Mouse (Mus musculus) CH12.LX (cell line): ENCODE measurements around the gene Shtn1. TPM values are rescaled to one million over a fixed set of nuclear protein-coding genes. Genes with fewer than 3 reads are reported as not detected.

Experiments
- DNase-seq: peaks from one replicate; pipeline ENCODE4 v3.0.0-alpha.2; 2013; ENCODE audit errors: extremely low read depth
- H3K27ac ChIP-seq: 2 replicates; pipeline ENCODE4 v1.5.1; 2012; ENCODE audit warnings: low read depth, mild to moderate bottlenecking, control low read depth, moderate library complexity; ENCODE audit not compliant: insufficient read depth
- H3K27me3 ChIP-seq: replicated peaks from 2 replicates; pipeline ENCODE3; 2012; ENCODE audit warnings: inconsistent platforms
- H3K36me3 ChIP-seq, 2 experiments: replicated peaks in 1 of 2; 2 replicates each; pipeline versions ENCODE3 to v1.6.1; 2012; ENCODE audit warnings: inconsistent platforms in 1 of 2, low read length in 1 of 2, mild to moderate bottlenecking in 1 of 2, mixed read lengths in 1 of 2, moderate library complexity in 1 of 2; ENCODE audit not compliant: control insufficient read depth in 1 of 2, insufficient read depth in 1 of 2
- H3K4me1 ChIP-seq, 2 experiments: 2 replicates each; pipeline ENCODE4 v1.6.1; 2012; ENCODE audit warnings: inconsistent platforms in 1 of 2, moderate library complexity in 1 of 2; ENCODE audit not compliant: insufficient read depth in 2 of 2, control insufficient read depth in 1 of 2
- H3K4me2 ChIP-seq: 2 replicates; pipeline ENCODE4 v1.6.1; 2012; ENCODE audit warnings: low read depth, mild to moderate bottlenecking, control low read depth; ENCODE audit not compliant: poor library complexity, insufficient read depth, severe bottlenecking
- H3K4me3 ChIP-seq, 3 experiments: fragments of 150-350 bp in 1 of 3; sonication (generic) in 1 of 3; replicated peaks in 1 of 3; 2 replicates each; pipeline versions ENCODE3 to v1.5.1; 2011 to 2012; ENCODE audit warnings: low read depth in 2 of 3, low read length in 2 of 3, mild to moderate bottlenecking in 2 of 3, moderate library complexity in 2 of 3, control low read depth in 1 of 3, improper control_type of control experiment in 1 of 3, inconsistent platforms in 1 of 3, mixed read lengths in 1 of 3; ENCODE audit not compliant: poor library complexity in 1 of 3
- H3K79me2 ChIP-seq: replicated peaks from 2 replicates; pipeline ENCODE4 v1.6.1; 2012; ENCODE audit warnings: mild to moderate bottlenecking, moderate library complexity; ENCODE audit not compliant: control insufficient read depth, poor library complexity, insufficient read depth, severe bottlenecking; ENCODE audit errors: extremely low read depth
- H3K9ac ChIP-seq: 2 replicates; pipeline ENCODE4 v1.6.1; 2012; ENCODE audit warnings: low read depth, mild to moderate bottlenecking, control low read depth, moderate library complexity; ENCODE audit not compliant: insufficient read depth
- H3K9me3 ChIP-seq: replicated peaks from 2 replicates; pipeline ENCODE3; 2012; ENCODE audit warnings: low read length, inconsistent platforms, mixed read lengths
- CTCF ChIP-seq, 2 experiments: IDR thresholded peaks in 1 of 2; conservative IDR thresholded peaks in 1 of 2; 2 replicates each; pipeline ENCODE4 v1.5.1; 2011 to 2012; ENCODE audit warnings: low read depth in 2 of 2, low read length in 2 of 2, improper control_type of control experiment in 1 of 2, inconsistent platforms in 1 of 2, mild to moderate bottlenecking in 1 of 2, moderate library complexity in 1 of 2
- E2F4 ChIP-seq: IDR thresholded peaks from 2 replicates; pipeline ENCODE4 v1.6.1; 2011; ENCODE audit warnings: low read depth, low read length, improper control_type of control experiment; ENCODE audit not compliant: insufficient replicate concordance
- ELF1 ChIP-seq: IDR thresholded peaks from 2 replicates; pipeline ENCODE4 v1.6.1; 2014; ENCODE audit warnings: low read depth, mild to moderate bottlenecking, inconsistent platforms, low read length, improper control_type of control experiment
- ETS1 ChIP-seq: conservative IDR thresholded peaks from 2 replicates; pipeline ENCODE4 v1.6.1; 2012; ENCODE audit warnings: low read depth, mild to moderate bottlenecking, inconsistent platforms, low read length, improper control_type of control experiment, moderate library complexity
- GABPA ChIP-seq: IDR thresholded peaks from 2 replicates; pipeline ENCODE4 v1.6.1; 2012; ENCODE audit warnings: low read depth, low read length, improper control_type of control experiment, inconsistent platforms; ENCODE audit not compliant: insufficient replicate concordance
- JUN ChIP-seq: IDR thresholded peaks from 2 replicates; pipeline ENCODE4 v1.6.1; 2011; ENCODE audit warnings: low read depth, mild to moderate bottlenecking, low read length, improper control_type of control experiment, moderate library complexity; ENCODE audit not compliant: insufficient read depth
- MAX ChIP-seq: IDR thresholded peaks from 2 replicates; pipeline ENCODE4 v1.6.1; 2011; ENCODE audit warnings: low read length, improper control_type of control experiment
- MAZ ChIP-seq: IDR thresholded peaks from 2 replicates; pipeline ENCODE4 v1.6.1; 2012; ENCODE audit warnings: low read depth, mild to moderate bottlenecking, inconsistent platforms, low read length, improper control_type of control experiment, moderate library complexity
- MEF2A ChIP-seq: IDR thresholded peaks from 2 replicates; pipeline ENCODE4 v1.6.1; 2014; ENCODE audit warnings: low read depth, mild to moderate bottlenecking, inconsistent platforms, low read length, improper control_type of control experiment, borderline replicate concordance
- NELFE ChIP-seq: IDR thresholded peaks from 2 replicates; pipeline ENCODE4 v1.6.1; 2011; ENCODE audit warnings: low read depth, low read length, improper control_type of control experiment
- RAD21 ChIP-seq: IDR thresholded peaks from 2 replicates; pipeline ENCODE4 v1.6.1; 2011; ENCODE audit warnings: low read depth, mild to moderate bottlenecking, low read length, improper control_type of control experiment, moderate library complexity
- RCOR1 ChIP-seq: conservative IDR thresholded peaks from 2 replicates; pipeline ENCODE4 v1.6.1; 2012; ENCODE audit warnings: low read depth, mild to moderate bottlenecking, inconsistent platforms, low read length, improper control_type of control experiment
- SIN3A ChIP-seq: IDR thresholded peaks from 2 replicates; pipeline ENCODE4 v1.6.1; 2012; ENCODE audit warnings: low read length, improper control_type of control experiment, inconsistent platforms
- TBP ChIP-seq: conservative IDR thresholded peaks from 2 replicates; pipeline ENCODE4 v1.6.1; 2011; ENCODE audit warnings: low read depth, low read length, improper control_type of control experiment
- UBTF ChIP-seq: IDR thresholded peaks from 2 replicates; pipeline ENCODE4 v1.6.1; 2012; ENCODE audit warnings: low read depth, mild to moderate bottlenecking, inconsistent platforms, low read length, improper control_type of control experiment, moderate library complexity
- USF1 ChIP-seq: IDR thresholded peaks from 2 replicates; pipeline ENCODE4 v1.6.1; 2014; ENCODE audit warnings: low read depth, mild to moderate bottlenecking, inconsistent platforms, low read length, improper control_type of control experiment
- USF2 ChIP-seq: conservative IDR thresholded peaks from 2 replicates; pipeline ENCODE4 v1.6.1; 2011; ENCODE audit warnings: low read depth, low read length, improper control_type of control experiment
- ZKSCAN1 ChIP-seq: IDR thresholded peaks from 2 replicates; pipeline ENCODE4 v1.6.1; 2012; ENCODE audit warnings: low read depth, inconsistent platforms, low read length, improper control_type of control experiment, borderline replicate concordance
- ZMIZ1 ChIP-seq: IDR thresholded peaks from 2 replicates; pipeline ENCODE4 v1.6.1; 2012; ENCODE audit warnings: low read depth, mild to moderate bottlenecking, inconsistent platforms, low read length, improper control_type of control experiment
- dilution Hi-C: fragments of 300-500 bp; cut with MboI; formaldehyde crosslinking; loops from 2 replicates; pipeline ENCODE4 v1.14.3; 2020; ENCODE audit warnings: low sequenced_read_pairs; ENCODE audit not compliant: extremely low pct_unique_long_range_greater_than_20kb, extremely low pct_ligation_motif_present
- in situ Hi-C: fragments of 300-500 bp; cut with MboI; formaldehyde crosslinking; loops from 3 replicates; pipeline ENCODE4 v1.14.3; 2019; ENCODE audit warnings: low sequenced_read_pairs, low pct_ligation_motif_present, low pct_unique_long_range_greater_than_20kb, mixed read lengths
- polyA plus RNA-seq: library from polyadenylated mRNA; unstranded; fragments of >175 nt; gene quantifications from 2 replicates; pipeline ENCODE4 v1.2.1, GENCODE M21; 2012; ENCODE audit warnings: low read depth; ENCODE audit not compliant: insufficient read length
- total RNA-seq, 2 experiments: library from RNA; depleted of rRNA; stranded (reverse); fragments of 300-350 nt in 1 of 2; fragments of >200 nt in 1 of 2; gene quantifications; 2 replicates each; pipeline ENCODE4 v1.2.3; 2012 to 2014

Gene Shtn1
- total and polyA plus RNA-seq, 3 experiments, result 6.4 to 20.9 (median 12.1) TPM

DNA sequence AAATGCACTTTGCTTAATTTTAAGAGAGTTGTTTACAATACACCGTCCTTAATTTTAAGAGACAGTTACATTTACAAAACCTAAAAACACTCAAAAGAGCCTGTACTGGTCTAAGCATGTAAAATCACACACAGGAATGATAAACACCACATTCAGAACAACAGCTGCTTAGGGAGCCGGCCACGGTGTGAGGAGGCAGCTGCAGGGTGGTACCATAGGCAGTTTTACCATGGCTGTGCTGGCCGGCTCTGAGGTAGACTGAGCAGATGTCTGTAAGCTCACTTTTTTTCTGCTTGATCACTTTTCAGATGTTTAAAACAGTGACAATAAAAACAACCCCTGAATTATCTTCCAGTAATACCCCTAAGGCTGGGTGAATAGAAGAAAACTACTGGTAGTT is 42.7 kb downstream of the Shtn1 start:
- Histone ChIP-seq H3K27ac (no peak overlapping the region), H3K4me3 (no peak overlapping the region), H3K79me2 (no peaks in the 10 kb centered on the region), H3K9ac (no peak overlapping the region), H3K9me3 (no peaks in the 10 kb centered on the region), H3K4me1 (peaks cover 2 to 9% of the 10 kb centered on the region in 2 experiments; a peak in 2 of 4 replicates), H3K4me2 (no peak overlapping the region), H3K36me3 (peaks cover 23 to 59% of the 10 kb centered on the region in 2 experiments), H3K27me3 (no peaks in the 10 kb centered on the region)
- in situ Hi-C loops, result no loop called here
- TF ChIP-seq JUN (no peak), E2F4 (no peak), ZKSCAN1 (no peak), CTCF (conservative IDR thresholded peaks at IDR 0.05 in 1 of 2, IDR thresholded peaks at IDR 0.05 in 1 of 2; ENCODE audit: low read depth in 2 of 2, low read length in 2 of 2) (no peak)
- DNase-seq, result no peak
- dilution Hi-C loops, result no loop called here

DNA sequence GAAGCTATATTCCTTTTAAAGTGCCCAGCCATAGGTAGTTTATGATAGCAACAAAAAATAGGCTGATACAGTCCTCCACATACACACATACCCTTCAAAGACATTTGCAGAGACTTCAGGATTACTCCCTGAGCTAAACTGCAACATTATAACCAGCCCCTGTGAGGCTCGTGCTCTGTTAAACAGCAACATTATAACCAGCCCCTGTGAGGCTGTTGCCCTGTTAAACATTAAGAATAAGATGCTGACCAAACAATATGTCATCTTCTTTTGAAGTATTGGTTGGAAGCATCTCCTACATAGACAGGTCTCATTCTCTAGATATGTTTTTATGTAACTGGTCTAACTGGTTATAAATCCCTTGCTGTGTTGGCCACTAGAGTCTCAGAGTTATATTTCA is 45.7 kb downstream of the Shtn1 start:
- H3K79me2 ChIP-seq, result no peaks in the 10 kb centered on the region
- H3K9me3 ChIP-seq, result no peaks in the 10 kb centered on the region
- H3K4me3 ChIP-seq, result no peak overlapping the region
- H3K4me2 ChIP-seq, result no peak overlapping the region
- dilution Hi-C loops (no loop called here), in situ Hi-C loops (no loop called here)
- no peak overlapping the region for H3K9ac ChIP-seq
- H3K4me1 ChIP-seq, result peaks cover 5 to 11% of the 10 kb centered on the region in 2 experiments; a peak in 3 of 4 replicates
- TF ChIP-seq MAZ, result no peak
- no peak for TF ChIP-seq ELF1
- TF ChIP-seq MEF2A, result no peak
- no peak for TF ChIP-seq NELFE
- no peak for TF ChIP-seq JUN
- TF ChIP-seq, all 38 proteins: peak for 0
- DNase-seq, result no peak
- peaks cover 22 to 67% of the 10 kb centered on the region in 2 experiments for H3K36me3 ChIP-seq
- H3K27me3 ChIP-seq, result no peaks in the 10 kb centered on the region
- H3K27ac ChIP-seq, result no peak overlapping the region

DNA sequence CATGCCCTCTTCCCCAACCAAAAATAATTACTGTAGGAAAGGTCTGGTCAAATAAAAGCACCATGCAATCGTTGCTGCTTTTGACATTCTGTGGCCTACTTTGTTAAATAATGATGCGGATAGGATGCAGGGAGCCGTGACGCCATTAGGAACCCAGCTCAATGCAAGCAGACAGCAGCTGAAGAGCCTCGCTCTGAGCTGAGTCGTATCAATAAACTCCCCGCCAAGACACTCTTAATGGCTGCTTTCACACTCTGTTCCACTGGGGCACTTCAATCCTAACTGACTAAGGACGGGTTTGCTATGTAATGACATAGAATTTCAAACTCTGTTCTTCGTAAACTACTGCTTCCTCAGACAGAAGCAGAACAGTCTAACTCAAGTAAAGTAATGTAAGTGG is 46.9 kb downstream of the Shtn1 start:
- dilution Hi-C loops (no loop called here), in situ Hi-C loops (no loop called here)
- H3K9me3 ChIP-seq, result no peaks in the 10 kb centered on the region

More for the DNA sequence above, 46.9 kb downstream of the Shtn1 start:
- H3K4me1 ChIP-seq, result peaks cover 7 to 13% of the 10 kb centered on the region in 2 experiments; a peak in 3 of 4 replicates
- no peak overlapping the region for H3K4me2 ChIP-seq
- no peak overlapping the region for H3K27ac ChIP-seq
- no peaks in the 10 kb centered on the region for H3K79me2 ChIP-seq
- H3K27me3 ChIP-seq, result no peaks in the 10 kb centered on the region
- peaks cover 16 to 66% of the 10 kb centered on the region in 2 experiments for H3K36me3 ChIP-seq
- no peak for DNase-seq
- no peak overlapping the region for H3K9ac ChIP-seq
- no peak for TF ChIP-seq USF2
- no peak for TF ChIP-seq MAX
- TF ChIP-seq GABPA, result no peak
- TF ChIP-seq SIN3A, result no peak
- no peak for TF ChIP-seq TBP
- no peak for TF ChIP-seq ETS1
- TF ChIP-seq UBTF, result no peak
- TF ChIP-seq ZMIZ1, result no peak
- no peak for TF ChIP-seq USF1
- no peak for TF ChIP-seq RCOR1
- no peak for TF ChIP-seq RAD21
- TF ChIP-seq, all 38 proteins: peak for 0
- no peak overlapping the region for H3K4me3 ChIP-seq
